Mouse (Mus musculus) midbrain, embryonic 11.5 days (tissue): Measurements from ENCODE around the gene Hamp2. TPM values are rescaled to one million over a fixed set of nuclear protein-coding genes. Genes with fewer than 3 reads are reported as not detected.
"Not testable (repeated sequence)": the region's sequence is repeated elsewhere in the genome, so short reads cannot be mapped to it uniquely, and the experiment has no call there.

ENCODE experiments used
- ATAC-seq: fragments of 200-750 bp; cut with Nextera tagmentation; 2 replicates; pipeline ENCODE4 v1.8.0; 2017; ENCODE audit warnings: moderate TSS enrichment, moderate library complexity; ENCODE audit not compliant: low FRiP score
- DNase-seq: peaks from one replicate; pipeline ENCODE4 v3.0.0; 2015; ENCODE audit warnings: low spot score; ENCODE audit errors: missing footprints
- H3K27ac ChIP-seq: fragments of 300-500 bp; sonication (generic); 2 replicates; pipeline ENCODE4 v1.5.1; 2014; ENCODE audit warnings: low read depth, low read length
- H3K27me3 ChIP-seq: fragments of 300-500 bp; sonication (generic); 2 replicates; pipeline ENCODE4 v1.6.1; 2014; ENCODE audit warnings: mild to moderate bottlenecking, low read length, moderate library complexity, mixed read lengths; ENCODE audit not compliant: control insufficient read depth, insufficient read depth
- H3K36me3 ChIP-seq: fragments of 300-500 bp; sonication (generic); 2 replicates; pipeline ENCODE4 v1.6.1; 2014; ENCODE audit warnings: mild to moderate bottlenecking, low read length, moderate library complexity, mixed read lengths; ENCODE audit not compliant: control insufficient read depth, insufficient read depth
- H3K4me1 ChIP-seq: fragments of 300-500 bp; sonication (generic); 2 replicates; pipeline ENCODE4 v1.6.1; 2014; ENCODE audit warnings: low read length; ENCODE audit not compliant: control insufficient read depth, insufficient read depth
- H3K4me2 ChIP-seq: fragments of 300-500 bp; sonication (generic); 2 replicates; pipeline ENCODE4 v1.6.1; 2014; ENCODE audit warnings: mild to moderate bottlenecking, moderate library complexity
- H3K4me3 ChIP-seq: fragments of 300-500 bp; sonication (generic); 2 replicates; pipeline ENCODE4 v1.5.1; 2014; ENCODE audit warnings: low read depth, low read length
- H3K9ac ChIP-seq: fragments of 300-500 bp; sonication (generic); 2 replicates; pipeline ENCODE4 v1.6.1; 2014; ENCODE audit warnings: low read length
- H3K9me3 ChIP-seq: fragments of 300-500 bp; sonication (generic); 2 replicates; pipeline ENCODE4 v1.6.1; 2016; ENCODE audit warnings: low read length; ENCODE audit not compliant: control insufficient read depth
- WGBS: fragments of 180-500 bp; shearing (Covaris S2); extraction: QIAGEN DNeasy Blood & Tissue Kit; methylation state at CpG from one replicate; pipeline ENCODE4 v1.1.7; 2014; 5-methylcytosine and 5-hydroxymethylcytosine counted together
- polyA plus RNA-seq: library from polyadenylated mRNA; unstranded; fragments of >200 nt; fragmentation: Nextera tagmentation; extraction: Ambion mirVana; gene quantifications from 2 replicates; pipeline ENCODE4 v1.2.1, GENCODE M21; 2014

The Hamp2 gene
- polyA plus RNA-seq, 1 experiment from 2014 or later = not detected

GRCm38 (mm10) chr7:30956357-30956751 lies 31.9 kb upstream of the Hamp2 start:
- Histone ChIP-seq H3K9ac (peak overlapping the region; percentile 99), H3K4me3 (peak overlapping the region; percentile 95), H3K4me1 (peaks cover 18% of the 10 kb centered on the region), H3K27ac (peak overlapping the region; percentile 95), H3K27me3 (no peaks in the 10 kb centered on the region), H3K9me3 (no peaks in the 10 kb centered on the region), H3K4me2 (peak overlapping the region; percentile 80), H3K36me3 (peaks cover 15% of the 10 kb centered on the region)
- peak; percentile 51 for ATAC-seq
- no peak for DNase-seq
- 0% methylated on average over 26 of the region's 49 CpGs for WGBS

- Histone ChIP-seq H3K4me3 (peak overlapping the region; percentile 95), H3K4me2 (peak overlapping the region; percentile 80), H3K36me3 (peaks cover 15% of the 10 kb centered on the region), H3K9me3 (no peaks in the 10 kb centered on the region), H3K27me3 (no peaks in the 10 kb centered on the region), H3K27ac (peak overlapping the region; percentile 95), H3K9ac (peak overlapping the region; percentile 99), H3K4me1 (peaks cover 18% of the 10 kb centered on the region)
- DNase-seq (peak; percentile 98), ATAC-seq (peak; percentile 76)
- WGBS = under 1% methylated on average over 63 of the region's 64 CpGs
Observed at GRCm38 (mm10) chr7:30955584-30956356, 31.3 kb upstream of the Hamp2 start.

- WGBS = 86% methylated on average over 12 of the region's 12 CpGs
- peak overlapping the region; percentile 80 for H3K4me2 ChIP-seq
- no peak for DNase-seq
- H3K36me3 ChIP-seq = peaks cover 15% of the 10 kb centered on the region
- no peaks in the 10 kb centered on the region for H3K9me3 ChIP-seq
- H3K4me3 ChIP-seq = peak overlapping the region; percentile 95
- no peak for ATAC-seq
- no peak overlapping the region for H3K27ac ChIP-seq
- no peaks in the 10 kb centered on the region for H3K27me3 ChIP-seq
- no peak overlapping the region for H3K9ac ChIP-seq
- H3K4me1 ChIP-seq = peaks cover 18% of the 10 kb centered on the region
Observed at GRCm38 (mm10) chr7:30954971-30955520, 30.6 kb upstream of the Hamp2 start.

DNA sequence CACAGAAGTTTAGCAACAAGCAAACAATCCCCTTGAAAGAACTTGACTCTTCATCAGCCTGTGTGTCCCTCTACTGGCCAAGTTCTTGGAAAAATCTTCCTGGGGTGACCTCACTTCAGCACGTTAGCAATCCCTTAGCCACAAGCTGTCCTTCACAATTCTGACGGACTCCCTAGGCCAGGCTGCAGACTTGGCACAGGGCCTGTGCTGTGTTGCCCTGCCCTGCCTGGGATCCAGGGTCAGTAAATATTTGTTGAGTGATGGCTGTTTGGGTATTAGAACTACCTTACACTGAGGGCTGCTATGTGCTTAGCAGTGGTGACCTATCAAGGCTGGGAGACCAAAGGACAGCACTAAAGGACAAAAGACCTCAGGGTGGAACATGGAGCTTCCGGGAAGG lies 29.6 kb upstream of the Hamp2 start:
- Histone ChIP-seq H3K9ac (no peak overlapping the region), H3K27me3 (no peaks in the 10 kb centered on the region), H3K4me2 (no peak overlapping the region), H3K27ac (no peak overlapping the region), H3K4me3 (no peak overlapping the region), H3K4me1 (peaks cover 18% of the 10 kb centered on the region), H3K9me3 (no peaks in the 10 kb centered on the region), H3K36me3 (peaks cover 12% of the 10 kb centered on the region)
- ATAC-seq = no peak
- DNase-seq = peak; percentile 76
- WGBS = 86% methylated on average over 3 of the region's 3 CpGs

- 93% methylated on average over 6 of the region's 6 CpGs for WGBS
- Histone ChIP-seq H3K4me2 (no peak overlapping the region), H3K9ac (no peak overlapping the region), H3K4me3 (no peak overlapping the region), H3K9me3 (no peaks in the 10 kb centered on the region), H3K4me1 (peaks cover 15% of the 10 kb centered on the region), H3K27me3 (no peaks in the 10 kb centered on the region), H3K27ac (no peak overlapping the region), H3K36me3 (peaks cover 15% of the 10 kb centered on the region)
- DNase-seq (peak; percentile 72), ATAC-seq (no peak)
Observed at GRCm38 (mm10) chr7:30953459-30953858, 29.0 kb upstream of the Hamp2 start.

DNA sequence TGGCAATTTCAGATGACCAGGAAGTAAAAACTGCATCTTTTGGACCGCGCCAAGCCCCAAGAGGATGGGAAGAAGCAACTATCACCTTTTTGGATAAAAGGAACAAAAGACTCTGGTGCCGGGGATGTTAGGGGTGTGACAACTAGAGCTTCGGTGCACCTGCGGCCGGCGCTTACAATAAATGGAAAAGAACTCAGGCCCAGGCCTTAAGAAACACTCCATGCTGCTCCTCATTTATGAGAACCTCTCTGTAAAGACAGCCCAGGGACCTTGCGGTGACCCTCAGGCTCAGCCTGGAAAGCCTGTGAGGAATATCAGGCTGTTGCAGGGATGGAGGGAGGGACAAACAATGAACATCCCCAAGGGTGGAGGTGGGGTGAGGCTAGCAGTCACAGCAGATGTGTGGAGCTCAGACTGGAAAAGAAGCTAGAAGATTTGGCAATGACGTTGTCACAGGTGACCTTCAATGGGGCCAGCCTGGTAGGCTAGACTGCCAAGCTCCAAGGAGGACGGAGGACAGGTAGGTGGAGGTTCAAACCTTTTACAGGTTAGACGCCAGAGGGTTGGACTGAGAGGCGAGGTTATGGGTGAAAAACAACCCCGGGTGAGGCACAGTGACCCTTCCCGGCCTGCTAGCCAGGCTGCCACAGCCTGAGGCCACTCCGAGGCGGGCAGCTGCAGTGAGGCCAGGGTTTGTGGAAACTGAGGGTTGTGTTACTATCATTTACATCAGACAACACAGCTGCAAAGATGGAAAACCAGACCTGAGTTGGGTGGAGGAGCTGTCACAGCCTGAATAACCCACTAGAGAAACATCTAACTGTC lies 28.2 kb upstream of the Hamp2 start:
- Histone ChIP-seq H3K4me3 (no peak overlapping the region), H3K4me1 (peaks cover 8% of the 10 kb centered on the region), H3K9me3 (no peaks in the 10 kb centered on the region), H3K9ac (no peak overlapping the region), H3K27me3 (no peaks in the 10 kb centered on the region), H3K27ac (no peak overlapping the region), H3K36me3 (peaks cover 15% of the 10 kb centered on the region), H3K4me2 (no peak overlapping the region)
- peak; percentile 68 for DNase-seq
- no peak for ATAC-seq
- WGBS = 94% methylated on average over 16 of the region's 16 CpGs

DNA sequence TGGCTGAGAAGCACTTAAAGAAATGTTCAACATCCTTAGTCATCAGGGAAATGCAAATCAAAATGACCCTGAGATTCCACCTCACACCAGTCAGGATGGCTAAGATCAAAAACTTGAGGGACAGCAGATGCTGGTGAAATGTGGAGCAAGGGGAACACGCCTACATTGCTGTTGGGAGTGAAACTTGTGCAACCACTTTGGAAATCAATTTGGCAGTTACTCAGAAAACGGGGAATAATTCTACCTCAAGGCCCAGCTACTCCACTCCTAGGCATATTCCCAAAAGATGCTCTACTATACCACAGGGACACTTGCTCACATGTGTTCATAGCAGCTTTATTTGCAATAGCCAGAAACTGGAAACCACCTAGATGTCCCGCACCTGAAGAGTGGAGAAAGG lies 25.4 kb upstream of the Hamp2 start:
- H3K27ac ChIP-seq, DNase-seq, ATAC-seq, H3K4me3 ChIP-seq, H3K4me1 ChIP-seq, H3K9me3 ChIP-seq, H3K4me2 ChIP-seq, H3K9ac ChIP-seq, H3K27me3 ChIP-seq: not testable (repeated sequence)
- H3K36me3 ChIP-seq = peaks cover 14% of the 10 kb centered on the region
- 88% methylated on average over 3 of the region's 3 CpGs for WGBS

DNA sequence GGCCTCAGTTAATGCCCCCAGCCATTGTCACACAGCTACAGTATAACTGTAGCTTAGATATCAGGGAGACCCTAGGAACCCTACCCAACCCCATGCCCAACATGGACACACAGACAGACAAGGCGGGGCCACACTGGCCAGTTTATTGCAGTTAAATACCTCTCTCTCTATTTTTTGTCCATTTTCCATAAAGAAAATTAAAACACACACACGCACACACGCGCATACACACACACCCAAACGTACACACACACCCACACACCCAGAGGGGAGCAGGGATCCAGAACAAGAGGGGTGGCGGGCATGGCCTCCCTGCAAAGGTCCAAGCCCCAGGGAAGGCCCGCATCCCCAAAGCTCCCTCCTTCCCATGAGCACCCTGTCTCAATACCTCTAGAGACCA lies 21.4 kb upstream of the Hamp2 start:
- Histone ChIP-seq H3K4me3 (no peak overlapping the region), H3K27ac (no peak overlapping the region), H3K36me3 (peaks cover 3% of the 10 kb centered on the region), H3K9ac (no peak overlapping the region), H3K4me1 (no peaks in the 10 kb centered on the region), H3K4me2 (no peak overlapping the region), H3K9me3 (no peaks in the 10 kb centered on the region), H3K27me3 (no peaks in the 10 kb centered on the region)
- 96% methylated on average over 7 of the region's 7 CpGs for WGBS
- DNase-seq (peak; percentile 73), ATAC-seq (0 out of 2 replicates have a peak, but pooled peaks have one; percentile 19)

DNA sequence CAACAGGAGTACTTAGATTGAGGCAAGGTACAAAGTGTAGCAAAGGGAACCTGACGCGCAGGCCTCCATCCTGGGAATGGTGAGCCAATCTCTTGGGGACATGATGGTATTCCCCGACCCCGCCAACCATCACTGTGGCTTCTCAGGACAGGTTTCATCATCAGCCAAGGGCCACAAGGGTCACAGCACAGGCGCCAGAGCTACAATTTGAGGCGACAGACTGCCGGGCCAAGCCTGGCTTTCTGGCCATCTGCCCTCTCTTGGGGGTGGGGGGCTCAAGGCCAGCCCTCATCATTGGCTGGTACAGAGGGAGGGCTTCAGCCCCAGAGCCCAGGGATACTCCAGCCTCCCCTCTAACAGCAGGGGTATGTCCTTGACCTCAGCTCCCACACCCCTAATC lies 21.0 kb upstream of the Hamp2 start:
- H3K4me1 ChIP-seq, H3K4me3 ChIP-seq, H3K9ac ChIP-seq, H3K9me3 ChIP-seq, ATAC-seq, DNase-seq, H3K36me3 ChIP-seq, H3K4me2 ChIP-seq, H3K27ac ChIP-seq, H3K27me3 ChIP-seq: not testable (repeated sequence)
- WGBS = 91% methylated on average over 7 of the region's 7 CpGs
